Mouse (Mus musculus): ENCODE measurements around the gene Metrn. TPM values are rescaled to one million over a fixed set of nuclear protein-coding genes. Genes with fewer than 3 reads are reported as not detected.
A peak's percentile ranks its signal among the peaks of the same experiment; 100 is the strongest.
"Not testable (repeated sequence)": the region's sequence is repeated elsewhere in the genome, so short reads cannot be mapped to it uniquely, and the experiment has no call there.

Metrn gene
- polyA plus RNA-seq, 1 experiment from 2014 or later: 11.9 TPM

GRCm38 (mm10) chr17:25808789-25809605 lies 12.1 kb upstream of the Metrn start, which contains the start of gene Fbxl16:
Fbxl16 (plus strand) TSS chr17:25809085.
- Histone ChIP-seq H3K9me3 (ENCODE audit: low read length) (no peaks in the 10 kb centered on the region), H3K9ac (replicated peaks) (no peak within 1 kb of the TSS), H3K36me3 (replicated peaks; ENCODE audit: insufficient read depth, low read length) (no peaks in the 10 kb centered on the region), H3K27me3 (ENCODE audit: insufficient read depth, low read length) (peaks cover 57% of the 10 kb centered on the region), H3K4me2 (ENCODE audit: low read depth, low read length) (peak within 1 kb of the TSS; percentile 75), H3K4me1 (ENCODE audit: insufficient read depth) (peaks cover 12% of the 10 kb centered on the region; the same call in 1 of the 2 replicates), H3K4me3 (ENCODE audit: low read depth, low read length) (peak within 1 kb of the TSS; percentile 52), H3K27ac (ENCODE audit: low read depth) (no peak within 1 kb of the TSS)
- WGBS (ENCODE audit: insufficient replicate concordance): 2% methylated on average over 90 of the region's 100 CpGs
- TF ChIP-seq EP300 (IDR thresholded peaks at IDR 0.05; ENCODE audit: low read depth) (no peak), CTCF (IDR thresholded peaks at IDR 0.05; ENCODE audit: low read depth) (peak; percentile 29; the same call in 1 of the 2 replicates)
- ATAC-seq: peak; percentile 56
- peak; percentile 50 for DNase-seq

GRCm38 (mm10) chr17:25808028-25808427 lies 11.1 kb upstream of the Metrn start:
- H3K9me3 ChIP-seq (ENCODE audit: low read length): no peaks in the 10 kb centered on the region
- H3K36me3 ChIP-seq (replicated peaks; ENCODE audit: insufficient read depth, low read length): no peaks in the 10 kb centered on the region
- no peak overlapping the region for H3K27ac ChIP-seq (ENCODE audit: low read depth)
- TF ChIP-seq CTCF (IDR thresholded peaks at IDR 0.05; ENCODE audit: low read depth): no peak
- no peak for TF ChIP-seq EP300 (IDR thresholded peaks at IDR 0.05; ENCODE audit: low read depth)
- peaks cover 12% of the 10 kb centered on the region; the same call in 1 of the 2 replicates for H3K4me1 ChIP-seq (ENCODE audit: insufficient read depth)
- no peak overlapping the region for H3K4me2 ChIP-seq (ENCODE audit: low read depth, low read length)
- ATAC-seq (no peak), DNase-seq (no peak)
- WGBS (ENCODE audit: insufficient replicate concordance): 37% methylated on average over 5 of the region's 5 CpGs
- peaks cover 53% of the 10 kb centered on the region for H3K27me3 ChIP-seq (ENCODE audit: insufficient read depth, low read length)
- no peak overlapping the region for H3K9ac ChIP-seq (replicated peaks)
- no peak overlapping the region for H3K4me3 ChIP-seq (ENCODE audit: low read depth, low read length)

DNA sequence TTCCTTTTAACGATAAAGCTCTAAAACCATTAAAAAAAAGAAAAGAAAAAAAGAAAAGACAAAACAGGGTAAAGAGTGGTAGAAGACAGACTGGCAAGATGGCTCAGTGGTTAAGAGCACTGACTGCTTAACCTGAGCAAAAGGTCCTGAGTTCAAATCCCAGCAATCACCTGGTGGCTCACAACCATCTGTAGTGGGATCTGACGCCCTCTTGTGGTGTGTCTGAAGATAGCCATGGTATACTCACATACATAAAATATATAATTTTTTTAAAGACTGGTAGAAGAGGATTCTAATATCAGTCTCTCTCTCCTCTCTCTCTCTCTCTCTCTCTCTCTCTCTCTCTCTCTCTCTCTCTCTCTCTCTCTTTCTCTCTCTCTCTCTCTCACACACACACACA lies 10.5 kb upstream of the Metrn start:
- H3K4me2 ChIP-seq (ENCODE audit: low read depth, low read length); H3K4me3 ChIP-seq (ENCODE audit: low read depth, low read length); H3K27ac ChIP-seq (ENCODE audit: low read depth); H3K9me3 ChIP-seq (ENCODE audit: low read length); H3K9ac ChIP-seq (replicated peaks); ATAC-seq; DNase-seq; H3K36me3 ChIP-seq (replicated peaks; ENCODE audit: insufficient read depth, low read length): not testable (repeated sequence)
- TF ChIP-seq CTCF (IDR thresholded peaks at IDR 0.05; ENCODE audit: low read depth): 0 out of 2 replicates have a peak, but pooled peaks have one; percentile 10
- peaks cover 12% of the 10 kb centered on the region; the same call in 1 of the 2 replicates for H3K4me1 ChIP-seq (ENCODE audit: insufficient read depth)
- 25% methylated on average over 2 of the region's 2 CpGs for WGBS (ENCODE audit: insufficient replicate concordance)
- H3K27me3 ChIP-seq (ENCODE audit: insufficient read depth, low read length): peaks cover 48% of the 10 kb centered on the region

- H3K4me3 ChIP-seq (ENCODE audit: low read depth, low read length): no peak overlapping the region
- ATAC-seq: no peak
- H3K27ac ChIP-seq (ENCODE audit: low read depth): no peak overlapping the region
- H3K4me1 ChIP-seq (ENCODE audit: insufficient read depth): peaks cover 12% of the 10 kb centered on the region; the same call in 1 of the 2 replicates
- no peaks in the 10 kb centered on the region for H3K36me3 ChIP-seq (replicated peaks; ENCODE audit: insufficient read depth, low read length)
- H3K9ac ChIP-seq (replicated peaks): no peak overlapping the region
- no peak for DNase-seq
- peaks cover 41% of the 10 kb centered on the region for H3K27me3 ChIP-seq (ENCODE audit: insufficient read depth, low read length)
- no peaks in the 10 kb centered on the region for H3K9me3 ChIP-seq (ENCODE audit: low read length)
- TF ChIP-seq EP300 (IDR thresholded peaks at IDR 0.05; ENCODE audit: low read depth) (no peak), CTCF (IDR thresholded peaks at IDR 0.05; ENCODE audit: low read depth) (no peak)
- H3K4me2 ChIP-seq (ENCODE audit: low read depth, low read length): no peak overlapping the region
- WGBS (ENCODE audit: insufficient replicate concordance): 71% methylated on average over 4 of the region's 4 CpGs
These were observed 9.6 kb upstream of the Metrn start for GRCm38 (mm10) chr17:25806507-25806906.

- no peaks in the 10 kb centered on the region for H3K4me1 ChIP-seq (ENCODE audit: insufficient read depth)
- H3K36me3 ChIP-seq (replicated peaks; ENCODE audit: insufficient read depth, low read length): no peaks in the 10 kb centered on the region
- ATAC-seq (no peak), DNase-seq (no peak)
- no peak overlapping the region for H3K4me2 ChIP-seq (ENCODE audit: low read depth, low read length)
- peaks cover 17% of the 10 kb centered on the region for H3K27me3 ChIP-seq (ENCODE audit: insufficient read depth, low read length)
- H3K27ac ChIP-seq (ENCODE audit: low read depth): no peak overlapping the region
- no peak for TF ChIP-seq EP300 (IDR thresholded peaks at IDR 0.05; ENCODE audit: low read depth)
- TF ChIP-seq CTCF (IDR thresholded peaks at IDR 0.05; ENCODE audit: low read depth): no peak
- WGBS (ENCODE audit: insufficient replicate concordance): 15% methylated on average over 10 of the region's 10 CpGs
- H3K4me3 ChIP-seq (ENCODE audit: low read depth, low read length): no peak overlapping the region
- no peak overlapping the region for H3K9ac ChIP-seq (replicated peaks)
- H3K9me3 ChIP-seq (ENCODE audit: low read length): no peaks in the 10 kb centered on the region
These were observed 6.0 kb upstream of the Metrn start for GRCm38 (mm10) chr17:25802825-25803517.

GRCm38 (mm10) chr17:25801029-25801428 lies 4.1 kb upstream of the Metrn start:
- WGBS (ENCODE audit: insufficient replicate concordance): 2% methylated on average over 6 of the region's 6 CpGs
- ATAC-seq: peak; percentile 40; the same call in 1 of the 2 replicates
- Histone ChIP-seq H3K27me3 (ENCODE audit: insufficient read depth, low read length) (0 out of 2 replicates have a peak, but pooled peaks cover 8% of the 10 kb centered on the region), H3K4me3 (ENCODE audit: low read depth, low read length) (no peak overlapping the region), H3K27ac (ENCODE audit: low read depth) (no peak overlapping the region), H3K4me2 (ENCODE audit: low read depth, low read length) (no peak overlapping the region), H3K9ac (replicated peaks) (no peak overlapping the region), H3K4me1 (ENCODE audit: insufficient read depth) (peaks cover 9% of the 10 kb centered on the region), H3K9me3 (ENCODE audit: low read length) (no peaks in the 10 kb centered on the region), H3K36me3 (replicated peaks; ENCODE audit: insufficient read depth, low read length) (no peaks in the 10 kb centered on the region)
- peak; percentile 65 for DNase-seq
- TF ChIP-seq EP300 (IDR thresholded peaks at IDR 0.05; ENCODE audit: low read depth) (no peak), CTCF (IDR thresholded peaks at IDR 0.05; ENCODE audit: low read depth) (peak; percentile 93)
